Mouse (Mus musculus) thymus, adult 2 months (tissue): ENCODE measurements around the gene Gm5142.

Experiments used
- CTCF ChIP-seq: fragments of 200-500 bp; IDR thresholded peaks from 2 replicates; pipeline ENCODE4 v1.5.1; 2012; ENCODE audit warnings: mild to moderate bottlenecking, control low read depth, low read length, moderate library complexity, borderline replicate concordance; ENCODE audit not compliant: control insufficient read depth, poor library complexity, insufficient read depth; ENCODE audit errors: extremely low read depth
- POLR2A ChIP-seq: fragments of 200-500 bp; IDR thresholded peaks from 2 replicates; pipeline ENCODE4 v1.6.1; 2012; ENCODE audit warnings: mild to moderate bottlenecking, low read length, control low read depth, moderate library complexity; ENCODE audit not compliant: control insufficient read depth, poor library complexity, insufficient read depth; ENCODE audit errors: extremely low read depth

- TF ChIP-seq CTCF (peak; percentile 78), POLR2A (peak; percentile 94)
Measured at GRCm38 (mm10) chr14:59200711-59201603, 22.4 kb upstream of the Gm5142 start, which contains the start of gene Rcbtb1.
